Mouse (Mus musculus) neural tube, embryonic 13.5 days (tissue): ENCODE results near the gene Mif4gd. TPM values are rescaled to one million over a fixed set of nuclear protein-coding genes. Genes with fewer than 3 reads are reported as not detected.
"Not testable (repeated sequence)": the region's sequence is repeated elsewhere in the genome, so short reads cannot be mapped to it uniquely, and the experiment has no call there.

Experiments used
- ATAC-seq: fragments of 200-750 bp; cut with Nextera tagmentation; 2 replicates; pipeline ENCODE4 v1.8.0; 2017; ENCODE audit warnings: low read depth, mild to moderate bottlenecking, moderate TSS enrichment, moderate library complexity
- H3K27ac ChIP-seq: fragments of 300-500 bp; sonication (generic); replicated peaks from 2 replicates; pipeline ENCODE4 v1.5.1; 2015; ENCODE audit warnings: moderate library complexity, mild to moderate bottlenecking, inconsistent platforms
- H3K27me3 ChIP-seq: fragments of 300-500 bp; sonication (generic); 2 replicates; pipeline ENCODE4 v1.6.1; 2015; ENCODE audit warnings: mild to moderate bottlenecking, inconsistent platforms
- H3K36me3 ChIP-seq: fragments of 300-500 bp; sonication (generic); 2 replicates; pipeline ENCODE4 v1.6.1; 2015; ENCODE audit warnings: mild to moderate bottlenecking, inconsistent platforms
- H3K4me1 ChIP-seq: fragments of 300-500 bp; sonication (generic); replicated peaks from 2 replicates; pipeline ENCODE4 v1.6.1; 2015; ENCODE audit warnings: inconsistent platforms
- H3K4me2 ChIP-seq: fragments of 300-500 bp; sonication (generic); 2 replicates; pipeline ENCODE4 v1.6.1; 2015; ENCODE audit warnings: inconsistent platforms, mild to moderate bottlenecking, moderate library complexity
- H3K4me3 ChIP-seq: fragments of 300-500 bp; sonication (generic); 2 replicates; pipeline ENCODE4 v1.5.1; 2015; ENCODE audit warnings: mild to moderate bottlenecking, inconsistent platforms
- H3K9ac ChIP-seq: fragments of 300-500 bp; sonication (generic); 2 replicates; pipeline ENCODE4 v1.6.1; 2015; ENCODE audit warnings: moderate library complexity, mild to moderate bottlenecking, inconsistent platforms
- H3K9me3 ChIP-seq: fragments of 300-500 bp; sonication (generic); 2 replicates; pipeline ENCODE4 v1.6.1; 2016; ENCODE audit warnings: inconsistent platforms
- WGBS: fragments of 180-500 bp; shearing (Covaris S2); methylation state at CpG from one replicate; pipeline ENCODE4 v1.1.7; 2015; 5-methylcytosine and 5-hydroxymethylcytosine counted together
- polyA plus RNA-seq: library from polyadenylated mRNA; unstranded; fragments of >200 nt; fragmentation: Nextera tagmentation; extraction: Ambion mirVana; gene quantifications from 2 replicates; pipeline ENCODE4 v1.2.1, GENCODE M21; 2015

The Mif4gd gene
- 12.0 and 12.5 TPM in 2 replicates for polyA plus RNA-seq

GRCm38 (mm10) chr11:115612410-115613137 is at the start of gene Mif4gd:
TSS of gene Mif4gd (minus strand) at chr11:115612969.
- H3K27ac ChIP-seq, result peak within 1 kb of the TSS; percentile 77
- peaks cover 21% of the 10 kb centered on the region for H3K4me1 ChIP-seq
- H3K27me3 ChIP-seq, result peaks cover 5% of the 10 kb centered on the region; the same call in 1 of the 2 replicates
- peak within 1 kb of the TSS; percentile 91 for H3K4me2 ChIP-seq
- H3K9me3 ChIP-seq, result no peaks in the 10 kb centered on the region
- H3K4me3 ChIP-seq, result peak within 1 kb of the TSS; percentile 64
- ATAC-seq, result peak; percentile 86
- WGBS, result under 1% methylated on average over 71 of the region's 80 CpGs
- peak within 1 kb of the TSS; percentile 79 for H3K9ac ChIP-seq
- peaks cover 53% of the 10 kb centered on the region for H3K36me3 ChIP-seq

- H3K9me3 ChIP-seq, result no peaks in the 10 kb centered on the region
- H3K9ac ChIP-seq, result no peak overlapping the region
- H3K36me3 ChIP-seq, result no peaks in the 10 kb centered on the region; the same call in 1 of the 2 replicates
- H3K4me1 ChIP-seq, result 0 out of 2 replicates have a peak, but pooled peaks cover 6% of the 10 kb centered on the region
- no peaks in the 10 kb centered on the region for H3K27me3 ChIP-seq
- no peak for ATAC-seq
- 95% methylated on average over 4 of the region's 4 CpGs for WGBS
- no peak overlapping the region for H3K27ac ChIP-seq
- no peak overlapping the region for H3K4me2 ChIP-seq
- H3K4me3 ChIP-seq, result no peak overlapping the region
Measured at GRCm38 (mm10) chr11:115660376-115660775, 47.6 kb upstream of the Mif4gd start.

GRCm38 (mm10) chr11:115658521-115658920 is 45.8 kb upstream of the Mif4gd start:
- no peak overlapping the region for H3K27ac ChIP-seq
- no peaks in the 10 kb centered on the region for H3K9me3 ChIP-seq
- H3K9ac ChIP-seq, result no peak overlapping the region
- H3K4me3 ChIP-seq, result no peak overlapping the region
- H3K27me3 ChIP-seq, result no peaks in the 10 kb centered on the region
- ATAC-seq, result no peak
- no peak overlapping the region for H3K4me2 ChIP-seq
- peaks cover 15% of the 10 kb centered on the region for H3K36me3 ChIP-seq
- H3K4me1 ChIP-seq, result peaks cover 3% of the 10 kb centered on the region; the same call in 1 of the 2 replicates
- 93% methylated on average over 6 of the region's 6 CpGs for WGBS

- peaks cover 39% of the 10 kb centered on the region for H3K36me3 ChIP-seq
- H3K4me1 ChIP-seq, result peaks cover 12% of the 10 kb centered on the region; the same call in 1 of the 2 replicates
- H3K4me3 ChIP-seq, result no peak overlapping the region
- 67% methylated on average over 2 of the region's 2 CpGs for WGBS
- no peak for ATAC-seq
- H3K9me3 ChIP-seq, result no peaks in the 10 kb centered on the region
- H3K9ac ChIP-seq, result no peak overlapping the region
- H3K27ac ChIP-seq, result no peak overlapping the region
- H3K4me2 ChIP-seq, result no peak overlapping the region
- no peaks in the 10 kb centered on the region for H3K27me3 ChIP-seq
Measured at GRCm38 (mm10) chr11:115654128-115654527, 41.4 kb upstream of the Mif4gd start.

GRCm38 (mm10) chr11:115653194-115653593 is 40.4 kb upstream of the Mif4gd start:
- H3K4me1 ChIP-seq, result peaks cover 12% of the 10 kb centered on the region; the same call in 1 of the 2 replicates
- no peak for ATAC-seq

GRCm38 (mm10) chr11:115651680-115652079 is 38.9 kb upstream of the Mif4gd start:
- 94% methylated on average over 3 of the region's 3 CpGs for WGBS
- peaks cover 54% of the 10 kb centered on the region for H3K36me3 ChIP-seq
- H3K27me3 ChIP-seq, result no peaks in the 10 kb centered on the region
- no peak overlapping the region for H3K27ac ChIP-seq
- H3K4me2 ChIP-seq, result no peak overlapping the region
- H3K4me1 ChIP-seq, result peaks cover 12% of the 10 kb centered on the region; the same call in 1 of the 2 replicates
- ATAC-seq, result no peak
- no peak overlapping the region for H3K9ac ChIP-seq
- H3K9me3 ChIP-seq, result no peaks in the 10 kb centered on the region
- H3K4me3 ChIP-seq, result no peak overlapping the region

More at GRCm38 (mm10) chr11:115653194-115653593, 40.4 kb upstream of the Mif4gd start:
- 82% methylated on average over 3 of the region's 3 CpGs for WGBS
- peaks cover 47% of the 10 kb centered on the region for H3K36me3 ChIP-seq
- H3K9ac ChIP-seq, result no peak overlapping the region
- no peak overlapping the region for H3K4me2 ChIP-seq
- no peaks in the 10 kb centered on the region for H3K27me3 ChIP-seq
- H3K4me3 ChIP-seq, result no peak overlapping the region
- peak overlapping the region; percentile 38; the same call in 1 of the 2 replicates for H3K27ac ChIP-seq
- H3K9me3 ChIP-seq, result no peaks in the 10 kb centered on the region

GRCm38 (mm10) chr11:115649706-115650105 is 36.9 kb upstream of the Mif4gd start:
- Histone ChIP-seq H3K4me1 (peaks cover 12% of the 10 kb centered on the region; the same call in 1 of the 2 replicates), H3K9ac (0 out of 2 replicates have a peak overlapping the region, but pooled peaks have one; percentile 0), H3K27ac (peak overlapping the region; percentile 3; the same call in 1 of the 2 replicates), H3K4me2 (no peak overlapping the region), H3K4me3 (no peak overlapping the region), H3K27me3 (no peaks in the 10 kb centered on the region), H3K9me3 (no peaks in the 10 kb centered on the region), H3K36me3 (peaks cover 68% of the 10 kb centered on the region)
- WGBS, result 60% methylated on average over 10 of the region's 10 CpGs
- no peak for ATAC-seq

GRCm38 (mm10) chr11:115647459-115647858 is 34.7 kb upstream of the Mif4gd start:
- H3K4me3 ChIP-seq, result no peak overlapping the region
- no peaks in the 10 kb centered on the region for H3K9me3 ChIP-seq
- H3K27me3 ChIP-seq, result no peaks in the 10 kb centered on the region
- 64% methylated on average over 6 of the region's 6 CpGs for WGBS
- peaks cover 4% of the 10 kb centered on the region; the same call in 1 of the 2 replicates for H3K4me1 ChIP-seq
- H3K4me2 ChIP-seq, result no peak overlapping the region
- H3K9ac ChIP-seq, result no peak overlapping the region
- no peak overlapping the region for H3K27ac ChIP-seq
- peaks cover 67% of the 10 kb centered on the region for H3K36me3 ChIP-seq
- no peak for ATAC-seq

GRCm38 (mm10) chr11:115646439-115646838 is 33.7 kb upstream of the Mif4gd start:
- Histone ChIP-seq H3K4me2 (no peak overlapping the region), H3K4me1 (peaks cover 4% of the 10 kb centered on the region; the same call in 1 of the 2 replicates), H3K27ac (no peak overlapping the region), H3K9me3 (no peaks in the 10 kb centered on the region), H3K36me3 (peaks cover 67% of the 10 kb centered on the region), H3K4me3 (no peak overlapping the region), H3K27me3 (no peaks in the 10 kb centered on the region), H3K9ac (no peak overlapping the region)
- WGBS, result 92% methylated on average over 9 of the region's 9 CpGs
- ATAC-seq, result no peak

- H3K9me3 ChIP-seq, H3K9ac ChIP-seq, ATAC-seq, H3K4me3 ChIP-seq, H3K27me3 ChIP-seq, H3K4me1 ChIP-seq, H3K4me2 ChIP-seq, H3K27ac ChIP-seq: not testable (repeated sequence)
- WGBS, result 92% methylated on average over 14 of the region's 14 CpGs
- peaks cover 62% of the 10 kb centered on the region for H3K36me3 ChIP-seq
Measured at GRCm38 (mm10) chr11:115645498-115645897, 32.7 kb upstream of the Mif4gd start.

- H3K27me3 ChIP-seq, result no peaks in the 10 kb centered on the region
- no peaks in the 10 kb centered on the region for H3K9me3 ChIP-seq
- no peaks in the 10 kb centered on the region for H3K4me1 ChIP-seq
- H3K36me3 ChIP-seq, result peaks cover 53% of the 10 kb centered on the region
- H3K4me2 ChIP-seq, result no peak overlapping the region
- no peak overlapping the region for H3K9ac ChIP-seq
- no peak overlapping the region for H3K4me3 ChIP-seq
- no peak for ATAC-seq
- no peak overlapping the region for H3K27ac ChIP-seq
- WGBS, result 93% methylated on average over 13 of the region's 13 CpGs
Measured at GRCm38 (mm10) chr11:115644308-115644707, 31.5 kb upstream of the Mif4gd start.

GRCm38 (mm10) chr11:115643265-115643664 is 30.5 kb upstream of the Mif4gd start:
- Histone ChIP-seq H3K27ac (no peak overlapping the region), H3K9ac (no peak overlapping the region), H3K4me2 (no peak overlapping the region), H3K4me3 (no peak overlapping the region), H3K4me1 (no peaks in the 10 kb centered on the region), H3K9me3 (no peaks in the 10 kb centered on the region), H3K36me3 (peaks cover 43% of the 10 kb centered on the region), H3K27me3 (no peaks in the 10 kb centered on the region)
- ATAC-seq, result no peak
- WGBS, result 69% methylated on average over 10 of the region's 10 CpGs
